Mouse (Mus musculus): Measurements from ENCODE around the gene Socs2.
"Not testable (repeated sequence)": the region's sequence is repeated elsewhere in the genome, so short reads cannot be mapped to it uniquely, and the experiment has no call there.

Gene Socs2

DNA sequence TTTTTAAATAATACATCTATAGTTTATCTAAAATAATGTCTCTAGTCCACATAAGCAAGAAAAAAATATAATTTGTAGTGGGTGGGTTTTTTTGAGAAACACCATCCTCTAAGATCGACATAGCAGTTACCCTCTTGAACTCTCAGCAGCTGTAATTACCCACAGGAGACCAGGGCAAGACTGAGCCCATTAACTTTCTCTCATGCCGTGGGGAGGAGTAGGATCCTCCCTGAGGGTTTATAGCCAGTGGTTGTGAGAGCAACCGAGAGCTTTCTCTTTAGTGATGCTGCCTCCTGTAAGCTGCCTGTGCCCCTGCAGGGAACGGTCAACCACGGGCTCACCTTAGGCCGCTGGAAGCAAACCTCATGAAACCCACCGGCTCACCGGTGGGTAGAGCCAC, 24.9 kb downstream of the Socs2 start:
- no peak for DNase-seq (ENCODE audit: low read depth, low spot score)

DNA sequence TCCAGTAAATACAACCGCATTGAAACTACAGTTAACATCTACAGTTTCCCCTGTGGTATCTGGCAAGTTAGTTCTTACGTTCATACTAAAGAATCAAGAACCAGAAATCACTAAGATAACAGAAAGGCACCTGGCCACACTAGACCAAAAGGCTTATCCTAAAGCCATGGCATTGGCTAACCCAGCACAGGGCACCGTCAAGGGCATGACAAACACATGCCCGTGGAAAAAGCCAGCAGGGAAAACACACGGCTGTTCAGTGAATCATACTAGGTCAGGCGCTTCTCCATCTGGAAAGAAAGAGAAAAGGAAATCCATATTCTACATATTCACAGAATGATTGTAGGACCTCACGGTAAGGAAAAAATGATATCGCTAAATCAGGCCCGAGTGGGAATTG, 26.1 kb downstream of the Socs2 start:
- DNase-seq (ENCODE audit: low read depth, low spot score) = no peak

DNA sequence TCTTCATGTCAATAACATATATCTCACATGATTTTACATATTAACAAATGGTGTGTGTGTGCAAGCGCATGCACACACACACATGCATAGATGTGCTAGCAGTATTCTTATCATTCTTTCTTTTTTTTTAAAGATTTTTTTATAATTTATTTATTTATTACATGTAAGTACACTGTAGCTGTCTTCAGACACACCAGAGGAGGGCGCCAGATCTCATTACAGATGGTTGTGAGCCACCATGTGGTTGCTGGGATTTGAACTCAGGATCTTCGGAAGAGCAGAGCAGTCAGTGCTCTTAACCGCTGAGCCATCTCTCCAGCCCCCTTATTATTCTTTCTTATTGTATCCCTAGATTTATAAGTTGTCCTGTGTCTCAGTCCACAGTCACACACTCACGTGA, 27.2 kb downstream of the Socs2 start:
- DNase-seq (ENCODE audit: low read depth, low spot score) = not testable (repeated sequence)

DNA sequence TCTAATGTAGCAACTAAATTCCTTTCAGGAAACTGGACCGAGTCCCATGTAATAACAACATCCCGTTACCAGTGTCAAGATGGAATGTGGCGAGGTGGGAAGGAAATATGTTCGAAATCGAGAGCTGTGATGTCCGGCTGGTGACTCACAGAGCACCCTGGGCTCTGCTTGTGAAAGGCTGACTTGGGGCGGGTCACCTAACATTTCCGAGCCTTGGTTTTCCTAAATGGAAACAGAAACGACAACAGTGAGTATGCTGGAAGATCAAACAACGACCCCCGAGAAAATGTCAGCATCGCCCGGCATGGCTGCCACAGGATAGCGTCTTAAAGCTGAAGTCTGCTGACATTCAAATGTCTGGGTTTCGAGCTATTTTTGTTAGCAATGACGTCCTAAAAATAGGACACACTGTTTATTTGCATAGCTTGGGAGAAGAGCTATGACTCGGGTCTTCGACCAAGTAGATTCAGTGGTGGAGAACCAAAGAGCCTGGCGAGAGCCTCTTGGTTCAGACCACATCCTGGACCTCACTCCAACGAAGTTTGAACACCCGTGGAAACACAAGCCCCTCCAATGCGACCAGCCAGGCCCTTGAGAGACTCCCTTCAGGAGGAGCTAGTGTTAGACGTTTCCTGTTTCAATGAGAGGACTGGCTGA, 28.0 kb downstream of the Socs2 start:
- DNase-seq (ENCODE audit: low read depth, low spot score) = peak; percentile 68

- no peak for DNase-seq (ENCODE audit: low read depth, low spot score)
Measured at GRCm38 (mm10) chr10:95386527-95386926, 30.5 kb downstream of the Socs2 start.

DNA sequence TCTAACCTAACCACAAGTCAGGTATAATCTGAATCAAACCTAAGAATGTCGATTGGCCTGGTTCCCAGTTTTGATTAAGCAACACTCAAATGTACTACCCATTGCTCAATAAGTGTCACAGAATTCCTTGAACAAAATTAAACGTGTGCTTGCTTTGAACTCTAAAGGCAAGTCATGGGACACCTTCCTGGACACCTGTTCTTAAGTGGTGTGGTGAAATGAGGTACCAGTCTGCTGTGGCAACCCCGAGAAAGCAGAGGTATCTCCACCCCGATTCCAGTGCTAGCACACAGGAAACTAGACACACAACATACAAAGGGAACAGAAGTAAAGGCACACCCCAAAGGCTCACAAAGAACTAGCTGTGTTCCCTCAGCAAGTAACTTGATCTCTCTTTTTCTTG, 31.2 kb downstream of the Socs2 start:
- no peak for DNase-seq (ENCODE audit: low read depth, low spot score)

- no peak for DNase-seq (ENCODE audit: low read depth, low spot score)
Measured at GRCm38 (mm10) chr10:95385081-95385480, 31.9 kb downstream of the Socs2 start.

- no peak for DNase-seq (ENCODE audit: low read depth, low spot score)
Measured at GRCm38 (mm10) chr10:95384446-95384845, 32.5 kb downstream of the Socs2 start.

- no peak for DNase-seq (ENCODE audit: low read depth, low spot score)
Measured at GRCm38 (mm10) chr10:95373340-95373739, 43.6 kb downstream of the Socs2 start.

DNA sequence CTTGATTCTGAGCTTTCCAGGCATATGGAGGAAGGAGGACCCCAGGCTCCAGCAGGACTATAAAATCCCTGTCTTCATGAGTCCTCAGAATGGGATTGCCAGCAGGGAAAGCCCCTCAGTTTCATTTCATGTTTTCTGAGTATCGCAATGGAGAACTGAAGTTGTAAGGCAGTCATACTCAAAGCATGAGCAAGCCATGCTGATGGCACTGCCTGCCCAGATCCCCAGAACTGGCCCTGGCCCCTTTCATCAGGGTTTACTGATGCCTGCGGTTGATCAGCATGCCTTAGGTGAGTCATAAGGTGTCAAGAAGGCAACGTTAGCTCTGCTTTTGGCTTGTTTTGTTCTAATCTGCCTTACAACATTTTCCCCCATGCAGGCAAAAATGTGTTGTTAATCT, 45.0 kb downstream of the Socs2 start:
- no peak for DNase-seq (ENCODE audit: low read depth, low spot score)

GRCm38 (mm10) chr10:95369190-95369589, 47.8 kb downstream of the Socs2 start:
- no peak for DNase-seq (ENCODE audit: low read depth, low spot score)

GRCm38 (mm10) chr10:95368151-95368550, 48.8 kb downstream of the Socs2 start:
- no peak for DNase-seq (ENCODE audit: low read depth, low spot score)

DNA sequence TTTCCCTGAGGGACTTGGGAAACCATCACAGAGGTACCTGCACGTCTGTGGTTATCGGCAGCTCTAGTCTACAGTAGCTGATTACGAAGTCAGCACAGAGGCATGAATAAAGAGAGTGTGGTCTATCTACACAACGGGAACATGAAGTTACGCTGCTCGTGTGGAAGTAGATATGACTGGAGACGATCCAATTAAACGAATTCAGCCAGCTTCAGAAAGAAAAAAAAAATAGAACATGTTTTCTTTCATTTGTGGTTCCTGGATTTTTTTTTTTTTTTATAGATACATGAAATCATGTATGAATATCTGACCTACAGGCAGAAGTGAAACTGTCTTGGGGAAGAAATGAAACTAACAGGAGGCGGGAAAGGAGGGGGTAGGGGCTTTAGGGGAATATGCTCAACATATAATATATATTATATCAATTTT, 49.3 kb downstream of the Socs2 start:
- no peak for DNase-seq (ENCODE audit: low read depth, low spot score)

- no peak for DNase-seq (ENCODE audit: low read depth, low spot score)
Measured at GRCm38 (mm10) chr10:95367241-95367640, 49.7 kb downstream of the Socs2 start.

DNA sequence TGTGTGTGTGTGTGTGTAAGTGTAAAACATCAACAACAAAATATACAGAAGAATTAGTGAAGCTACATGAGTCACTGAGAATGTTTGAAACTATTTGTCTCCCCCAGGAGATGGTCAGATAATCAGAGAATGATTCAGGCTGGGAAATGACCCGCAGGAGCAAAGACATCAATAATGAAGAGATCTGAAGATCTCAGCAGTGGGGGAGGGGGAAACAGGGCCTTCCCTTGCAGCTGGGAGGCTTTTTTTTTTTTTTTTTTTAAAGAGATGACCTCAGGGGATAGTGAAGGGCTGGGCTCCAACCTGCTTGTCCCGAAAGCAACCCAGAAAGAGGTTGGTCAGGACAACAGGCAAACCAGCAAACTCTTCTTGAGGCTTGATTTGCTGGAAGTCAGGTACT, 54.7 kb downstream of the Socs2 start:
- DNase-seq (ENCODE audit: low read depth, low spot score) = peak; percentile 47

DNA sequence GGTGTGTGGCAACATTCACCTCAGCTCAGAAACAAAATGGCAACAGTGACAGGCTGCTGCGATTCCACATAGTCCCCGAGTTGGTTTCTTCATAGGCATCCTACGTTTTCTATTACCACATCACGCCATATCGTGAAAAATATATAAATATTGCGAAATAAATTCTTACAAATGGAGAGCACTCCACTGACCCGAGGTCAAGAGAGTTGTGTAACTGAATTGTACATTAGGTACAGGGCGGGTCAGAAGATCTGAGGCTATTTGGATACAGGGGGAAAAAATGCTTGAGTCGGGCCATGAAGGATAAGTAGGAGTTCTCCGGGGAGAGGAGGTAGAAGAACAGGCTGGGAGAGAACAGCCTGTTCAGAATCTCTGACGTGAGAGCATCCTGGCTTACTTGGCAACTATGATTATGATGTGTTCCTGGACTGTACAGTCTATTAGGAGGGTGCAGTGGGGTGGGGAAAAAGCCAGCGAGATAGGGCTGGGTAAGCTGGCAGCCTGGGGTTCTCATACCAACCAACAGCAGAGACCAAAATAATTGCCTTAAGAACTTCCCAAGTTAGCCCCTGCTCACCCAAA, 55.6 kb downstream of the Socs2 start:
- DNase-seq (ENCODE audit: low read depth, low spot score) = peak; percentile 68

GRCm38 (mm10) chr10:95360048-95360447, 56.9 kb downstream of the Socs2 start:
- no peak for DNase-seq (ENCODE audit: low read depth, low spot score)

GRCm38 (mm10) chr10:95357721-95358120, 59.3 kb downstream of the Socs2 start:
- no peak for DNase-seq (ENCODE audit: low read depth, low spot score)

- DNase-seq (ENCODE audit: low read depth, low spot score) = no peak
Measured at GRCm38 (mm10) chr10:95356711-95357110, 60.3 kb downstream of the Socs2 start.

DNA sequence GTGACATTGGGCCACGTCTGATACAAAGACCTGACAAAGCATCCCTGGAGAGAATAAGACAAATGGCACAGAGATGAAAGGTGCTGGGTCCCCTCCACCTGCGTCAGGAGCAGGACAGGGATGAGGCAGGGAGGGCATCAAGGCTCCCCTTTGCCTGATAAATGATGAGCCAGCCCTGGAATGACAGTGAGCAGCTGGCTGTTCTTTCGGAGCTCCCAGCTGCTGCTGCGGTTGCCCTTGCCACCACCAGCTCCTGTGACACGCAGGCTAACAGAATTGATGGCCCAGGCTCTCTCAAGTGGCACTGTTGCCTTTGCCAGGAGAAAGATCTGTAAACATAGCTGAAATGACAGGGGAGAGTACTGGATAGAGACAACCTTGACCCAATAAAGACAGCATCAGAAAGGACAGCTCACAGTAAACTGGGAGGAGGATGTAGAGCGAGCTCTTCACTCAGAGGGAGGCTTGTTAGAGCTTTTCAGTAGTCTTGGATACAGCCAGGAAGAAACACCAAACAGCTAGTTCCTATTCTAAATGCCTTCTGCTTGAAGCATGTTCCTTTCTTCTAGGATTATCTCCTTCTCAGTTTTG, 61.2 kb downstream of the Socs2 start:
- no peak for DNase-seq (ENCODE audit: low read depth, low spot score)

GRCm38 (mm10) chr10:95354673-95355072, 62.3 kb downstream of the Socs2 start:
- no peak for DNase-seq (ENCODE audit: low read depth, low spot score)

- DNase-seq (ENCODE audit: low read depth, low spot score) = no peak
Measured at GRCm38 (mm10) chr10:95354047-95354446, 62.9 kb downstream of the Socs2 start.

DNA sequence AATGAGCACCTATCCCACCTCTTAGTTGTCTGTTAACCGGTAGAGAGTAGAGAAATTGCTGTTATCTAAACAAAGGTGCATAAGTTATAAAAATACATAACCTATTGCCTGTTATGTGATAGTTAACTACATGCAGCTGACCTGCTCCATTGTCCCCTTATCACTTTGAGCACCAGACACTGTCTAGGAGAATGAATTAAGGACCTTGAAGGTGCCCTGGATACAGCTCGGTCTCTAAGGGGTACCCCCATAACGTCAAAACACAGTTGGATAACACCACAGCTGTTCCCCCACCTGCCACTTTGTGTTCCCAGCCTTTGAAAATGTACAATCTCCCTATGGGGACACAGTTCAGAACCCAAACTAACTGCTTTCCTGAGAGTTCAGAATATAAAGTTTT, 68.5 kb downstream of the Socs2 start:
- no peak for DNase-seq (ENCODE audit: low read depth, low spot score)

Data from skeletal muscle tissue, adult 2 months (tissue).